Mouse (Mus musculus): ENCODE results near the gene Snx14. TPM values are rescaled to one million over a fixed set of nuclear protein-coding genes. Genes with fewer than 3 reads are reported as not detected.
A peak's percentile ranks its signal among the peaks of the same experiment; 100 is the strongest.

Snx14 gene
- polyA plus RNA-seq, 1 experiment from 2014 or later, result 31.8 TPM

GRCm38 (mm10) chr9:88373001-88373400 is 65.8 kb downstream of the Snx14 start:
- Histone ChIP-seq H3K9me3 (ENCODE audit: control insufficient read depth, low read length) (no peaks in the 10 kb centered on the region), H3K27ac (replicated peaks; ENCODE audit: low read depth, low read length) (no peak overlapping the region), H3K4me2 (ENCODE audit: low read length) (no peak overlapping the region), H3K27me3 (ENCODE audit: control insufficient read depth, insufficient read depth, low read length) (no peaks in the 10 kb centered on the region), H3K9ac (replicated peaks; ENCODE audit: low read length) (no peak overlapping the region), H3K4me1 (ENCODE audit: control insufficient read depth, insufficient read depth, low read length) (no peaks in the 10 kb centered on the region), H3K36me3 (ENCODE audit: control insufficient read depth, insufficient read depth, low read length) (peaks cover 7% of the 10 kb centered on the region), H3K4me3 (replicated peaks; ENCODE audit: low read depth, low read length) (no peak overlapping the region)
- ATAC-seq (ENCODE audit: low FRiP score, low TSS enrichment) (no peak), DNase-seq (no peak)
- WGBS, result 95% methylated on average over 2 of the region's 2 CpGs

DNA sequence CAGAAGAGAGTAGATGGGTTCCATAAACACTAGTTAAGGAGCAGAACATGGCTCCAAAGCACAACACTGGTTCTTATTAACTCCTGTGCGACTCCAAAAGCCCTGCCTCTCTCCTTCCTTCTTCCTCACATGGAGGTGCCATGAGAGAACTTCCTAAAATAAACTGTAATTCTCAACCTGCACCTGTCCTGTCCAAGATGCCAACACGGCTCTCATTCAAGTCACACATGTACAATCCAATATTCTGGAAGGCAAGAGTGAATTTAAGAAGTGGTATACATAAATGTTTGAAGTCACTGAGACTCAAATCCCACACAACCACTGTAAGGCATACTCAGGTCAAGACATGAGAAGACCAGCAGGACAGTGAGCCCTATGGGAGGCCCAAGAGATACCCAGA is 67.6 kb downstream of the Snx14 start:
- no peak overlapping the region for H3K9ac ChIP-seq (replicated peaks; ENCODE audit: low read length)
- DNase-seq, result no peak
- no peaks in the 10 kb centered on the region for H3K9me3 ChIP-seq (ENCODE audit: control insufficient read depth, low read length)
- WGBS, result 96% methylated on average over 2 of the region's 2 CpGs
- no peaks in the 10 kb centered on the region for H3K4me1 ChIP-seq (ENCODE audit: control insufficient read depth, insufficient read depth, low read length)
- H3K4me3 ChIP-seq (replicated peaks; ENCODE audit: low read depth, low read length), result no peak overlapping the region
- ATAC-seq (ENCODE audit: low FRiP score, low TSS enrichment), result no peak
- H3K27me3 ChIP-seq (ENCODE audit: control insufficient read depth, insufficient read depth, low read length), result no peaks in the 10 kb centered on the region
- H3K27ac ChIP-seq (replicated peaks; ENCODE audit: low read depth, low read length), result no peak overlapping the region
- no peak overlapping the region for H3K4me2 ChIP-seq (ENCODE audit: low read length)
- H3K36me3 ChIP-seq (ENCODE audit: control insufficient read depth, insufficient read depth, low read length), result peaks cover 2% of the 10 kb centered on the region; the same call in 1 of the 2 replicates

GRCm38 (mm10) chr9:88369666-88370065 is 69.1 kb downstream of the Snx14 start:
- ATAC-seq (ENCODE audit: low FRiP score, low TSS enrichment) (no peak), DNase-seq (no peak)
- no peaks in the 10 kb centered on the region for H3K4me1 ChIP-seq (ENCODE audit: control insufficient read depth, insufficient read depth, low read length)
- H3K36me3 ChIP-seq (ENCODE audit: control insufficient read depth, insufficient read depth, low read length), result peaks cover under 1% of the 10 kb centered on the region; the same call in 1 of the 2 replicates
- H3K9me3 ChIP-seq (ENCODE audit: control insufficient read depth, low read length), result no peaks in the 10 kb centered on the region
- no peaks in the 10 kb centered on the region for H3K27me3 ChIP-seq (ENCODE audit: control insufficient read depth, insufficient read depth, low read length)
- no peak overlapping the region for H3K4me3 ChIP-seq (replicated peaks; ENCODE audit: low read depth, low read length)
- 99% methylated on average over 2 of the region's 2 CpGs for WGBS
- H3K27ac ChIP-seq (replicated peaks; ENCODE audit: low read depth, low read length), result no peak overlapping the region
- H3K9ac ChIP-seq (replicated peaks; ENCODE audit: low read length), result no peak overlapping the region
- H3K4me2 ChIP-seq (ENCODE audit: low read length), result no peak overlapping the region

GRCm38 (mm10) chr9:88368476-88368875 is 70.3 kb downstream of the Snx14 start:
- Histone ChIP-seq H3K9ac (replicated peaks; ENCODE audit: low read length) (no peak overlapping the region), H3K4me3 (replicated peaks; ENCODE audit: low read depth, low read length) (no peak overlapping the region), H3K27ac (replicated peaks; ENCODE audit: low read depth, low read length) (no peak overlapping the region), H3K27me3 (ENCODE audit: control insufficient read depth, insufficient read depth, low read length) (no peaks in the 10 kb centered on the region), H3K36me3 (ENCODE audit: control insufficient read depth, insufficient read depth, low read length) (no peaks in the 10 kb centered on the region), H3K4me1 (ENCODE audit: control insufficient read depth, insufficient read depth, low read length) (no peaks in the 10 kb centered on the region), H3K9me3 (ENCODE audit: control insufficient read depth, low read length) (no peaks in the 10 kb centered on the region), H3K4me2 (ENCODE audit: low read length) (no peak overlapping the region)
- DNase-seq (no peak), ATAC-seq (ENCODE audit: low FRiP score, low TSS enrichment) (no peak)
- WGBS, result 90% methylated on average over 5 of the region's 5 CpGs

DNA sequence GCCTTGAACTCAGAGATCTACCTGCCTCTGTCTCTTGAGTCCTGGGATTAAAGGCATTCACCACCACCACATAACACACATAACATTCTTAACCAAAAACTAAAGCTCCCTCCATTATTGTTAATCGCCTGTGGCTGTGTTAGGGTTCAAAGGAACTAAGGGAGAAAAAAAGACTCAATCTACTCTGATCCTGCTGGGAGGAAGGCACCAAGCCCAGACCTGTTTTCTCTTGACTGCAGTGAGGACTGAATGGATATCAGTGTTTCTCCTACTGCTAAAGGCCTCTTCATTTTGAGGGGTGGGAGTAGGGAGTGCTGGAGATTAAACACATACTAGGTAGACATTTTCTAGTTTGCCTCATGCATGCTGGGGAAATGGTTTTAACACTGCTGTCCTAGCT is 71.0 kb downstream of the Snx14 start:
- no peaks in the 10 kb centered on the region for H3K9me3 ChIP-seq (ENCODE audit: control insufficient read depth, low read length)
- no peak overlapping the region for H3K4me3 ChIP-seq (replicated peaks; ENCODE audit: low read depth, low read length)
- H3K4me2 ChIP-seq (ENCODE audit: low read length), result no peak overlapping the region
- 59% methylated on average over 1 of the region's 1 CpGs for WGBS
- H3K36me3 ChIP-seq (ENCODE audit: control insufficient read depth, insufficient read depth, low read length), result no peaks in the 10 kb centered on the region
- no peak for DNase-seq
- no peaks in the 10 kb centered on the region for H3K27me3 ChIP-seq (ENCODE audit: control insufficient read depth, insufficient read depth, low read length)
- H3K27ac ChIP-seq (replicated peaks; ENCODE audit: low read depth, low read length), result no peak overlapping the region
- no peaks in the 10 kb centered on the region for H3K4me1 ChIP-seq (ENCODE audit: control insufficient read depth, insufficient read depth, low read length)
- no peak overlapping the region for H3K9ac ChIP-seq (replicated peaks; ENCODE audit: low read length)
- no peak for ATAC-seq (ENCODE audit: low FRiP score, low TSS enrichment)

DNA sequence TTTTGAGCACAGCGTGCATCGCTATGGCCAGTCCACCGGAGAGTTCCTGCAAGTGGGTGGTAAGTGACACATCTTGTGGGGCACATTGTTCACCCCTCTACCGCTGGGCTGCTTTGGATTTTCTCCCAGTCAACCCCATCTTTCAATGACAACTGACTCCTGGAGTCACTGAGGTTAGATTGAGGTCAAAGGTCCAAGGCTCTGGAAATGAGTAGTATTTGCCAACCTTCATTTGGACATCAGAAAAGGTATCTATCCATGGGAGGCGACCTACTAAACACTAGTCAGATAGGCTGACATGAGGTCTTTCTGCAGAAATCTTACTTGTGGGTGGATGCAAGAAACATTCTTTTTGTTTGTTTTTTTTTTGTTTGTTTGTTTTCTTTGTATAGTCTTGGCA is 71.4 kb downstream of the Snx14 start:
- no peak overlapping the region for H3K27ac ChIP-seq (replicated peaks; ENCODE audit: low read depth, low read length)
- H3K9me3 ChIP-seq (ENCODE audit: control insufficient read depth, low read length), result no peaks in the 10 kb centered on the region
- WGBS, result 89% methylated on average over 5 of the region's 5 CpGs
- no peak overlapping the region for H3K4me3 ChIP-seq (replicated peaks; ENCODE audit: low read depth, low read length)
- no peak overlapping the region for H3K9ac ChIP-seq (replicated peaks; ENCODE audit: low read length)
- H3K27me3 ChIP-seq (ENCODE audit: control insufficient read depth, insufficient read depth, low read length), result no peaks in the 10 kb centered on the region
- no peak for ATAC-seq (ENCODE audit: low FRiP score, low TSS enrichment)
- H3K4me1 ChIP-seq (ENCODE audit: control insufficient read depth, insufficient read depth, low read length), result no peaks in the 10 kb centered on the region
- DNase-seq, result no peak
- no peak overlapping the region for H3K4me2 ChIP-seq (ENCODE audit: low read length)
- H3K36me3 ChIP-seq (ENCODE audit: control insufficient read depth, insufficient read depth, low read length), result no peaks in the 10 kb centered on the region

DNA sequence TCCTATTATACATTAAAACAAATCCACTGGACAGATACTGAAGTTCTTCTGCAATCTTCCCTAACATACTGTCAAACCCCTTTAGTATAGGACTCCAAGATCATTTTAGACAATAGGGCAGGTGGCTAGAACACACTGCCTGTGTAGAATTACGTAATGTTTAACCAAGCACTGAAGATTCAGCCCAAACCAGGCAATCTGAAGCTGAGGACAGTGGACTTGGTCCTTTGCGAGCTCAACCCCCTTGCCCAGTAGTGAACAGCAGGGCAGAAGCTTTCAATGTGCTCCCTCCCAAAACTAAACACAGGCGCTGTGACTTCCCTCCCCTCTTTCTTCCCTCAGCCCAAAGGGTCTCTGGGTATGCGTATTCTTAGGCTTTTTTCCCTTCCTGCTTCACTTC is 71.9 kb downstream of the Snx14 start:
- 95% methylated on average over 4 of the region's 4 CpGs for WGBS
- Histone ChIP-seq H3K27me3 (ENCODE audit: control insufficient read depth, insufficient read depth, low read length) (no peaks in the 10 kb centered on the region), H3K9me3 (ENCODE audit: control insufficient read depth, low read length) (no peaks in the 10 kb centered on the region), H3K4me2 (ENCODE audit: low read length) (no peak overlapping the region), H3K27ac (replicated peaks; ENCODE audit: low read depth, low read length) (no peak overlapping the region), H3K36me3 (ENCODE audit: control insufficient read depth, insufficient read depth, low read length) (no peaks in the 10 kb centered on the region), H3K9ac (replicated peaks; ENCODE audit: low read length) (no peak overlapping the region), H3K4me1 (ENCODE audit: control insufficient read depth, insufficient read depth, low read length) (no peaks in the 10 kb centered on the region), H3K4me3 (replicated peaks; ENCODE audit: low read depth, low read length) (no peak overlapping the region)
- DNase-seq (no peak), ATAC-seq (ENCODE audit: low FRiP score, low TSS enrichment) (no peak)

DNA sequence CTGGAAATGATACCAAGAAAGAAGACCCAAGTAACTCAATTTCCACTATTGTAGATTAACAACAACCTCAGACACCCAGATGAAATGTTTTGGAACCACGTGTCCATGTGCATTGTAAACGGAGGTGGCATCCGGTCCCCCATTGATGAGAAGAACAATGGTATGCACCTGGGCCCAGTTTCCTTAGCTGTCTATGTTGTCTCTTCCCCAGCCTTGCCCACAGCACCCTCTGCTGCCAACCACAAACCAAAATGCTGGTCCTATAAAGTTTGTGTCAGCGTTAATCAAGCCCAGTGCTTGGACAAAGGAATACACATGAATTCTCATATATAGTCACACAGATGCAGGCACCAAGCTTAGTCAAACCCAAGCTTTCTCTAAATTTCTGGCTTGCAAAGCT is 72.5 kb downstream of the Snx14 start:
- no peak overlapping the region for H3K9ac ChIP-seq (replicated peaks; ENCODE audit: low read length)
- 80% methylated on average over 4 of the region's 4 CpGs for WGBS
- H3K4me2 ChIP-seq (ENCODE audit: low read length), result no peak overlapping the region
- no peaks in the 10 kb centered on the region for H3K9me3 ChIP-seq (ENCODE audit: control insufficient read depth, low read length)
- no peak overlapping the region for H3K4me3 ChIP-seq (replicated peaks; ENCODE audit: low read depth, low read length)
- no peak for DNase-seq
- no peak for ATAC-seq (ENCODE audit: low FRiP score, low TSS enrichment)
- no peak overlapping the region for H3K27ac ChIP-seq (replicated peaks; ENCODE audit: low read depth, low read length)
- H3K4me1 ChIP-seq (ENCODE audit: control insufficient read depth, insufficient read depth, low read length), result no peaks in the 10 kb centered on the region
- no peaks in the 10 kb centered on the region for H3K27me3 ChIP-seq (ENCODE audit: control insufficient read depth, insufficient read depth, low read length)
- no peaks in the 10 kb centered on the region for H3K36me3 ChIP-seq (ENCODE audit: control insufficient read depth, insufficient read depth, low read length)

GRCm38 (mm10) chr9:88363102-88363501 is 75.7 kb downstream of the Snx14 start:
- no peaks in the 10 kb centered on the region for H3K36me3 ChIP-seq (ENCODE audit: control insufficient read depth, insufficient read depth, low read length)
- no peak overlapping the region for H3K9ac ChIP-seq (replicated peaks; ENCODE audit: low read length)
- no peaks in the 10 kb centered on the region for H3K9me3 ChIP-seq (ENCODE audit: control insufficient read depth, low read length)
- no peak overlapping the region for H3K27ac ChIP-seq (replicated peaks; ENCODE audit: low read depth, low read length)
- H3K27me3 ChIP-seq (ENCODE audit: control insufficient read depth, insufficient read depth, low read length), result no peaks in the 10 kb centered on the region
- DNase-seq, result peak; percentile 4
- WGBS, result 83% methylated on average over 3 of the region's 3 CpGs
- no peak overlapping the region for H3K4me3 ChIP-seq (replicated peaks; ENCODE audit: low read depth, low read length)
- H3K4me1 ChIP-seq (ENCODE audit: control insufficient read depth, insufficient read depth, low read length), result no peaks in the 10 kb centered on the region
- H3K4me2 ChIP-seq (ENCODE audit: low read length), result no peak overlapping the region
- no peak for ATAC-seq (ENCODE audit: low FRiP score, low TSS enrichment)

All from midbrain, embryonic 14.5 days (tissue).